Mouse (Mus musculus) MEL (cell line): ENCODE data around the gene Bbs9.

Experiments used
- CTCF ChIP-seq, 3 experiments: IDR thresholded peaks in 2 of 3; conservative IDR thresholded peaks in 1 of 3; 2 replicates each; pipeline ENCODE4 v1.5.1; 2011 to 2012; ENCODE audit warnings: low read length in 3 of 3, low read depth in 2 of 3, mild to moderate bottlenecking in 2 of 3, improper control_type of control experiment in 1 of 3, inconsistent platforms in 1 of 3, mixed read lengths in 1 of 3, moderate library complexity in 1 of 3; ENCODE audit not compliant: control insufficient read depth in 1 of 3, insufficient read depth in 1 of 3, poor library complexity in 1 of 3, severe bottlenecking in 1 of 3
- GATA1 ChIP-seq: IDR thresholded peaks from 2 replicates; pipeline ENCODE4 v1.6.1; 2011; ENCODE audit warnings: low read depth, low read length, improper control_type of control experiment
- MAZ ChIP-seq: IDR thresholded peaks from 2 replicates; pipeline ENCODE4 v1.6.1; 2012; ENCODE audit warnings: low read depth, mild to moderate bottlenecking, inconsistent platforms, low read length, improper control_type of control experiment
- NRF1 ChIP-seq: IDR thresholded peaks from 2 replicates; pipeline ENCODE4 v1.6.1; 2014; ENCODE audit warnings: low read depth, mild to moderate bottlenecking, inconsistent platforms, low read length, improper control_type of control experiment, moderate library complexity; ENCODE audit not compliant: poor library complexity, insufficient read depth, severe bottlenecking
- POLR2A ChIP-seq, 2 experiments: IDR thresholded peaks; 2 replicates each; pipeline ENCODE4 v1.6.1; 2011 to 2012; ENCODE audit warnings: low read length in 2 of 2, mild to moderate bottlenecking in 2 of 2, control low read depth in 1 of 2, improper control_type of control experiment in 1 of 2, low read depth in 1 of 2, moderate library complexity in 1 of 2; ENCODE audit not compliant: control insufficient read depth in 1 of 2, insufficient read depth in 1 of 2, poor library complexity in 1 of 2
- SMC3 ChIP-seq: IDR thresholded peaks from 2 replicates; pipeline ENCODE4 v1.6.1; 2011; ENCODE audit warnings: low read depth, low read length, improper control_type of control experiment

GRCm38 (mm10) chr9:22502972-22503371, 27.5 kb downstream of the Bbs9 start:
- TF ChIP-seq POLR2A (IDR thresholded peaks at IDR 0.05; ENCODE audit: control insufficient read depth in 1 of 2, insufficient read depth in 1 of 2, low read depth in 1 of 2, low read length in 2 of 2, poor library complexity in 1 of 2) (no peak), NRF1 (no peak), SMC3 (no peak), MAZ (no peak), CTCF (IDR thresholded peaks at IDR 0.05 in 2 of 3, conservative IDR thresholded peaks at IDR 0.05 in 1 of 3; ENCODE audit: control insufficient read depth in 1 of 3, insufficient read depth in 1 of 3, low read depth in 2 of 3, low read length in 3 of 3, poor library complexity in 1 of 3, severe bottlenecking in 1 of 3) (no peak), GATA1 (no peak)
